Mouse (Mus musculus) left cerebral cortex, adult 8-10 months (tissue): ENCODE data around the gene Ugt1a1. TPM values are rescaled to one million over a fixed set of nuclear protein-coding genes. Genes with fewer than 3 reads are reported as not detected.
A peak's percentile ranks its signal among the peaks of the same experiment; 100 is the strongest.
"Not testable (repeated sequence)": the region's sequence is repeated elsewhere in the genome, so short reads cannot be mapped to it uniquely, and the experiment has no call there.

ENCODE experiments used
- DNase-seq, 2 experiments: peaks; one replicate each; pipeline ENCODE4 v3.0.0; 2022; ENCODE audit warnings: low spot score in 2 of 2
- total RNA-seq, 4 experiments: library from RNA; stranded (reverse); gene quantifications; 2 replicates each; pipeline ENCODE4 v1.2.4; 2022

The Ugt1a1 gene
- under 1 TPM in 1 of 4 experiments, not detected in 3; 0.26 TPM for total RNA-seq

GRCm38 (mm10) chr1:88211812-88212211, at the start of gene Ugt1a1:
TSS of gene Ugt1a1 (plus strand) at chr1:88211959.
- no peak for DNase-seq

GRCm38 (mm10) chr1:88165711-88166110, 46.0 kb upstream of the Ugt1a1 start, which contains the start of gene Ugt1a5:
TSS of gene Ugt1a5 (plus strand) at chr1:88166012.
- no peak for DNase-seq

- not testable (repeated sequence) for DNase-seq
Measured at GRCm38 (mm10) chr1:88172190-88172589, 39.6 kb upstream of the Ugt1a1 start.

GRCm38 (mm10) chr1:88179657-88180056, 32.1 kb upstream of the Ugt1a1 start:
- DNase-seq: no peak

- DNase-seq: no peak
Measured at GRCm38 (mm10) chr1:88186325-88186935, 25.3 kb upstream of the Ugt1a1 start.

- no peak for DNase-seq
Measured at GRCm38 (mm10) chr1:88192136-88192535, 19.6 kb upstream of the Ugt1a1 start.

- no peak for DNase-seq
Measured at GRCm38 (mm10) chr1:88195687-88196086, 16.1 kb upstream of the Ugt1a1 start.

GRCm38 (mm10) chr1:88197443-88197842, 14.3 kb upstream of the Ugt1a1 start:
- no peak for DNase-seq

GRCm38 (mm10) chr1:88199996-88200395, 11.8 kb upstream of the Ugt1a1 start:
- DNase-seq: no peak

GRCm38 (mm10) chr1:88200456-88200855, 11.3 kb upstream of the Ugt1a1 start, which contains the start of gene Ugt1a2:
TSS of gene Ugt1a2 (plus strand) at chr1:88200601.
- DNase-seq: no peak

GRCm38 (mm10) chr1:88205294-88205922, 6.4 kb upstream of the Ugt1a1 start, which contains the start of gene Dnajb3:
TSS of gene Dnajb3 (minus strand) at chr1:88205782.
- DNase-seq: peak; percentile 73 to 79

GRCm38 (mm10) chr1:88206843-88207479, 4.8 kb upstream of the Ugt1a1 start:
- DNase-seq: no peak

GRCm38 (mm10) chr1:88212341-88213045, 734 bp downstream of the Ugt1a1 start:
- no peak for DNase-seq

- DNase-seq: no peak
Measured at GRCm38 (mm10) chr1:88213061-88213460, 1.3 kb downstream of the Ugt1a1 start.

GRCm38 (mm10) chr1:88213766-88214461, 2.2 kb downstream of the Ugt1a1 start:
- no peak for DNase-seq

GRCm38 (mm10) chr1:88214462-88214952, 2.7 kb downstream of the Ugt1a1 start:
- DNase-seq: no peak

- no peak for DNase-seq
Measured at GRCm38 (mm10) chr1:88215466-88216380, 4.0 kb downstream of the Ugt1a1 start.

GRCm38 (mm10) chr1:88216551-88216950, 4.8 kb downstream of the Ugt1a1 start:
- DNase-seq: no peak

GRCm38 (mm10) chr1:88217144-88217543, 5.4 kb downstream of the Ugt1a1 start:
- no peak for DNase-seq

GRCm38 (mm10) chr1:88217576-88217975, 5.8 kb downstream of the Ugt1a1 start:
- no peak for DNase-seq
